Comparison of ENCODE assay signal across 9 mouse cellular contexts in the genomic region with DNA sequence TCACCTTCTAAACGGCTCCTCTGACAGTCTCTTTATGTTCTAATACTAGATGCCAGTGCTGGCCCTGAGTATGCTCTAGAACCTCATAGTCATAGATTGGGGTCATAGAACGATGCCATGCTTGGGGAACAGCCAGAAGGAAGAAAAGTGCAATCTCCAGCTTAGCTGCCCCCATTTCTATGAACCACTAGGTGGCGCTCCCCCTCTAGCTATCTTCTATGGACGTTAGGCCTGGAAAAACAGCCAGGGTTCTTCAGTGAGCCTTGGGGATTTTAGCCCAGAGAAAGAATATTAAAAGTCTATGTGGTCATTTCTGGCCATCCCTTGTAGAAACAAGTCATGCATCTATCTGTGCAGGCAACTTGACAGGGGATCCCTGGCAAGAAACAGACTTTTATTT. TPM values are rescaled to one million over a fixed set of nuclear protein-coding genes. Genes with fewer than 3 reads are reported as not detected.
DNase-seq lines count a peak whose midpoint lies in the region; ATAC-seq and TF ChIP-seq lines count a peak whose summit lies in the region.
"Had no signal": no experiment of that assay in that cellular context is flagged by ENCODE, and none has a peak within 500 bp of the region (broad histone marks: within the 10 kb centered on the region; RNA-seq: fewer than 3 reads in every experiment).

No protein-coding gene starts in this region.

- no peak for TF ChIP-seq POLR2A in cortical plate, adult 2 months (IDR thresholded peaks at IDR 0.05; ENCODE audit: extremely low read depth, insufficient read depth, low read length)

- 0 out of 2 replicates have a peak, but pooled peaks cover 9% of the 10 kb centered on the region for H3K4me1 ChIP-seq in hindbrain, embryonic 10.5 days (replicated peaks)
- no peaks in the 10 kb centered on the region for H3K4me1 ChIP-seq in hindbrain, embryonic 16.5 days (ENCODE audit: control insufficient read depth, insufficient read depth, low read depth, low read length)
- peaks cover 4% of the 10 kb centered on the region; the same call in 1 of the 2 replicates for H3K4me1 ChIP-seq in cortical plate, adult 2 months (ENCODE audit: control insufficient read depth, insufficient read depth, low read length)
- no peaks in the 10 kb centered on the region for H3K4me1 ChIP-seq in midbrain, postnatal 0 days (ENCODE audit: insufficient read depth, low read length)
- H3K4me1 ChIP-seq: megakaryocyte, embryonic 14.5 days had no signal

- no peak for ATAC-seq in hindbrain, embryonic 16.5 days
- ATAC-seq in midbrain, postnatal 0 days (ENCODE audit: low FRiP score): no peak

- peak; percentile 69 for DNase-seq in hindbrain, embryonic 10.5 days (ENCODE audit: low spot score)
- peak; percentile 68 for DNase-seq in adrenal gland, adult 2 months
- peak; percentile 20 for DNase-seq in heart, postnatal 25 days (ENCODE audit: low spot score)
- DNase-seq in left cerebral cortex, adult 2 months (ENCODE audit: extremely low spot score in 1 of 2, low spot score in 2 of 2): peak; percentile 55 to 72
- peak; percentile 81 for DNase-seq in midbrain, postnatal 0 days (ENCODE audit: low spot score)
- DNase-seq in testis, postnatal 14 days (ENCODE audit: low spot score): peak; percentile 39

- intact Hi-C loops in heart, postnatal 25 days (cut with DNase I): loop anchor here (1.0 kb wide), 2 partner anchors 69 to 142 kb away; no protein-coding TSS in a partner anchor
- intact Hi-C loops in left cerebral cortex, adult 2 months (cut with DNase I): loop anchor here (1.0 kb wide), 2 partner anchors 69 to 142 kb away; no protein-coding TSS in a partner anchor

- no peaks in the 10 kb centered on the region for H3K36me3 ChIP-seq in hindbrain, embryonic 10.5 days
- H3K36me3 ChIP-seq in hindbrain, embryonic 16.5 days (ENCODE audit: control insufficient read depth, insufficient read depth, low read length): no peaks in the 10 kb centered on the region
- H3K36me3 ChIP-seq in midbrain, postnatal 0 days (ENCODE audit: insufficient read depth, low read length): no peaks in the 10 kb centered on the region

- H3K4me2 ChIP-seq in hindbrain, embryonic 16.5 days (ENCODE audit: low read length): no peak overlapping the region
- H3K4me2 ChIP-seq in midbrain, postnatal 0 days (ENCODE audit: low read depth, low read length, poor library complexity, severe bottlenecking): no peak overlapping the region

- no peaks in the 10 kb centered on the region for H3K9me3 ChIP-seq in hindbrain, embryonic 10.5 days
- H3K9me3 ChIP-seq in hindbrain, embryonic 16.5 days (ENCODE audit: control insufficient read depth, low read length): no peaks in the 10 kb centered on the region
- no peaks in the 10 kb centered on the region for H3K9me3 ChIP-seq in midbrain, postnatal 0 days (ENCODE audit: low read length)
- H3K9me3 ChIP-seq: megakaryocyte, embryonic 14.5 days had no signal

- 12% methylated on average over 4 of the region's 4 CpGs for WGBS in hindbrain, embryonic 10.5 days
- 9% methylated on average over 4 of the region's 4 CpGs for WGBS in hindbrain, embryonic 16.5 days
- WGBS in midbrain, postnatal 0 days: 11% methylated on average over 4 of the region's 4 CpGs

- H3K9ac ChIP-seq in hindbrain, embryonic 16.5 days (ENCODE audit: low read depth, low read length): no peak overlapping the region
- no peak overlapping the region for H3K9ac ChIP-seq in midbrain, postnatal 0 days (replicated peaks; ENCODE audit: low read length, poor library complexity, severe bottlenecking)

- no peaks in the 10 kb centered on the region for H3K27me3 ChIP-seq in hindbrain, embryonic 10.5 days (ENCODE audit: insufficient read depth, poor library complexity, severe bottlenecking)
- no peaks in the 10 kb centered on the region for H3K27me3 ChIP-seq in hindbrain, embryonic 16.5 days (replicated peaks; ENCODE audit: control insufficient read depth, insufficient read depth, low read length)
- no peaks in the 10 kb centered on the region for H3K27me3 ChIP-seq in midbrain, postnatal 0 days (ENCODE audit: insufficient read depth, low read length)

- H3K27ac ChIP-seq in hindbrain, embryonic 10.5 days: no peak overlapping the region
- no peak overlapping the region for H3K27ac ChIP-seq in hindbrain, embryonic 16.5 days (ENCODE audit: low read depth, low read length)
- H3K27ac ChIP-seq in cortical plate, adult 2 months (ENCODE audit: insufficient read depth, low read length): no peak overlapping the region
- H3K27ac ChIP-seq in left cerebral cortex, adult 2 months: no peak overlapping the region
- no peak overlapping the region for H3K27ac ChIP-seq in midbrain, postnatal 0 days (ENCODE audit: low read depth, low read length)

- no peak overlapping the region for H3K4me3 ChIP-seq in hindbrain, embryonic 10.5 days
- no peak overlapping the region for H3K4me3 ChIP-seq in hindbrain, embryonic 16.5 days (ENCODE audit: low read length)
- no peak overlapping the region for H3K4me3 ChIP-seq in cortical plate, adult 2 months (ENCODE audit: insufficient read depth, low read length)
- no peak overlapping the region for H3K4me3 ChIP-seq in left cerebral cortex, adult 2 months
- no peak overlapping the region for H3K4me3 ChIP-seq in midbrain, postnatal 0 days (ENCODE audit: low read depth, low read length)
- H3K4me3 ChIP-seq: megakaryocyte, embryonic 14.5 days had no signal

- peak; percentile 90 for TF ChIP-seq CTCF in cortical plate, adult 2 months (IDR thresholded peaks at IDR 0.05; ENCODE audit: extremely low read depth, insufficient read depth, low read length)
- no peak; the same call in none of the 2 replicates for TF ChIP-seq CTCF in left cerebral cortex, adult 2 months (IDR thresholded peaks at IDR 0.05)
- TF ChIP-seq CTCF in midbrain, postnatal 0 days (IDR thresholded peaks at IDR 0.05): peak; percentile 97

RNA-seq across cellular contexts. Expression of a gene that starts 25.5 kb away (rescaled TPM):
- 13.0 and 13.7 TPM in 2 replicates for polyA plus RNA-seq in hindbrain, embryonic 10.5 days (2016; fragmentation: Nextera tagmentation; extraction: Ambion mirVana)
- polyA plus RNA-seq in hindbrain, embryonic 16.5 days (2015; fragmentation: Nextera tagmentation; extraction: Ambion mirVana): 9.2 and 11.4 TPM in 2 replicates
- total RNA-seq in adrenal gland, adult 2 months (2021): 10 to 100 TPM in 1 of 2 experiments, 1 to 10 TPM in 1; 3.3 to 11.0 TPM
- polyA plus RNA-seq in adrenal gland, adult 2 months (2012; rRNA removed): 5.2 and 5.8 TPM in 2 replicates
- polyA plus RNA-seq in cortical plate, adult 2 months (2012; rRNA removed): 20.9 and 21.9 TPM in 2 replicates
- 1 to 10 TPM; 6.1 to 6.7 TPM for total RNA-seq in heart, postnatal 25 days (2021)
- total RNA-seq in left cerebral cortex, adult 2 months (2021): 10 to 100 TPM; 15.6 to 16.8 TPM
- total RNA-seq in midbrain, postnatal 0 days (2014; rRNA removed): 4.9 and 5.1 TPM in 2 replicates
- 7.8 and 8.0 TPM in 2 replicates for polyA plus RNA-seq in midbrain, postnatal 0 days (2015; fragmentation: Nextera tagmentation; extraction: Ambion mirVana)

RNA-seq across cellular contexts. Expression of a gene that starts 34.8 kb away (rescaled TPM):
- 7.9 and 8.2 TPM in 2 replicates for polyA plus RNA-seq in hindbrain, embryonic 10.5 days (2016; fragmentation: Nextera tagmentation; extraction: Ambion mirVana)
- polyA plus RNA-seq in hindbrain, embryonic 16.5 days (2015; fragmentation: Nextera tagmentation; extraction: Ambion mirVana): 17.0 and 17.9 TPM in 2 replicates
- total RNA-seq in adrenal gland, adult 2 months (2021): 100 to 1,000 TPM; 119 to 126 TPM
- 21.3 and 25.2 TPM in 2 replicates for polyA plus RNA-seq in adrenal gland, adult 2 months (2012; rRNA removed)
- polyA plus RNA-seq in cortical plate, adult 2 months (2012; rRNA removed): 63.4 and 63.6 TPM in 2 replicates
- 100 to 1,000 TPM; 140 to 166 TPM for total RNA-seq in heart, postnatal 25 days (2021)
- 100 to 1,000 TPM; 162 to 164 TPM for total RNA-seq in left cerebral cortex, adult 2 months (2021)
- total RNA-seq in midbrain, postnatal 0 days (2014; rRNA removed): 97.1 and 134 TPM in 2 replicates
- 13.5 and 17.0 TPM in 2 replicates for polyA plus RNA-seq in midbrain, postnatal 0 days (2015; fragmentation: Nextera tagmentation; extraction: Ambion mirVana)

Comparison
In these comparisons a context has a peak if more than half of its experiments do, and no peak if none do; other contexts are left out.
1. DNase-seq: peak in every context shown above with its lines; median percentile 81 in midbrain, postnatal 0 days; 69 in hindbrain, embryonic 10.5 days; 68 in adrenal gland, adult 2 months; 64 in left cerebral cortex, adult 2 months; 39 in testis, postnatal 14 days; 20 in heart, postnatal 25 days.